Mouse (Mus musculus) cerebellum, adult 2 months (tissue): ENCODE results near the gene Arl15.

ENCODE experiments used
- CTCF ChIP-seq: fragments of 200-500 bp; IDR thresholded peaks from 2 replicates; pipeline ENCODE4 v1.5.1; 2011; ENCODE audit warnings: low read depth, mild to moderate bottlenecking, control low read depth, low read length, moderate library complexity, borderline replicate concordance; ENCODE audit not compliant: insufficient read depth
- POLR2A ChIP-seq: fragments of 200-500 bp; IDR thresholded peaks from 2 replicates; pipeline ENCODE4 v1.6.1; 2011; ENCODE audit warnings: low read length, control low read depth, borderline replicate concordance; ENCODE audit not compliant: insufficient read depth

DNA sequence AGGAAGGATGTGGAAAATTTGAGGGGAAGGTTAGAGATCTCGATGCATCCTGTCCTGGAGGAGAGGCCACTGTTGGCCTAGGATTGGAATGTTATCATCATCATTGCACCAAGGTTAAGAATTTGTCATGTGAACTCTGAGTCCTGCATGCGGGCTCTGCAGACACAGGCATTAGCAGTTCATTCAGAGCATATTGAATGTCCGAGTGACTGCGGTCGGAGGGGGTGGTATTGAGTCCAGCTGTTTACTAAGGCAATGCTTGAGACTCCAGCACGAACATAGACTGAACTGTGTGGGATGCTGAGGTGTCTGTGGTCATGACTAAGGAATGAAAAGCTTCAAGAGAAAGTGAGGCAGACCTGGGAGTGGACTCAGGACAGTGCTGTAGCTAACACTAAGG is 38.6 kb downstream of the Arl15 start:
- TF ChIP-seq POLR2A: no peak
- no peak for TF ChIP-seq CTCF
